Mouse (Mus musculus) MEL (cell line): ENCODE results near the gene Gm29797. TPM values are rescaled to one million over a fixed set of nuclear protein-coding genes. Genes with fewer than 3 reads are reported as not detected.

Experiments
- DNase-seq: peaks from one replicate; pipeline ENCODE4 v3.0.0; 2011; ENCODE audit warnings: low read depth, low spot score
- H3K27ac ChIP-seq: 2 replicates; pipeline ENCODE4 v1.5.1; 2012; ENCODE audit warnings: low read depth, mild to moderate bottlenecking, control low read depth, low read length, moderate library complexity; ENCODE audit not compliant: control insufficient read depth
- H3K27me3 ChIP-seq, 2 experiments: fragments of 150-350 bp in 1 of 2; sonication (generic) in 1 of 2; 2 replicates each; pipeline ENCODE4 v1.6.1; 2012; ENCODE audit warnings: low read length in 2 of 2, mild to moderate bottlenecking in 2 of 2, improper control_type of control experiment in 1 of 2, moderate library complexity in 1 of 2; ENCODE audit not compliant: insufficient read depth in 2 of 2, control insufficient read depth in 1 of 2
- H3K36me3 ChIP-seq, 2 experiments: 2 replicates each; pipeline ENCODE4 v1.6.1; 2012 to 2014; ENCODE audit warnings: low read length in 2 of 2, improper control_type of control experiment in 1 of 2, inconsistent platforms in 1 of 2, mild to moderate bottlenecking in 1 of 2; ENCODE audit not compliant: insufficient read depth in 2 of 2, control insufficient read depth in 1 of 2
- H3K4me1 ChIP-seq, 2 experiments: fragments of 150-350 bp in 1 of 2; sonication (generic) in 1 of 2; 2 replicates each; pipeline ENCODE4 v1.6.1; 2012; ENCODE audit warnings: low read length in 2 of 2, improper control_type of control experiment in 1 of 2, mild to moderate bottlenecking in 1 of 2; ENCODE audit not compliant: insufficient read depth in 2 of 2, control insufficient read depth in 1 of 2
- H3K4me3 ChIP-seq, 2 experiments: fragments of 150-350 bp in 1 of 2; sonication (generic) in 1 of 2; 2 replicates each; pipeline ENCODE4 v1.5.1; 2012; ENCODE audit warnings: low read depth in 2 of 2, low read length in 2 of 2, mild to moderate bottlenecking in 2 of 2, moderate library complexity in 2 of 2, control low read depth in 1 of 2, improper control_type of control experiment in 1 of 2; ENCODE audit not compliant: control insufficient read depth in 1 of 2, insufficient read depth in 1 of 2
- H3K79me2 ChIP-seq: 2 replicates; pipeline ENCODE4 v1.6.1; 2012; ENCODE audit warnings: mild to moderate bottlenecking, low read length, moderate library complexity; ENCODE audit not compliant: control insufficient read depth, poor library complexity, insufficient read depth
- H3K9ac ChIP-seq: 2 replicates; pipeline ENCODE4 v1.6.1; 2012; ENCODE audit warnings: low read depth, mild to moderate bottlenecking, control low read depth, low read length, moderate library complexity; ENCODE audit not compliant: control insufficient read depth, poor library complexity, severe bottlenecking
- H3K9me3 ChIP-seq: fragments of 150-350 bp; sonication (generic); replicated peaks from 2 replicates; pipeline ENCODE4 v1.6.1; 2012; ENCODE audit warnings: mild to moderate bottlenecking, low read length, improper control_type of control experiment, moderate library complexity; ENCODE audit not compliant: insufficient read depth
- BHLHE40 ChIP-seq: IDR thresholded peaks from 2 replicates; pipeline ENCODE4 v1.6.1; 2012; ENCODE audit warnings: low read depth, mild to moderate bottlenecking, inconsistent platforms, low read length, improper control_type of control experiment, borderline replicate concordance
- CHD1 ChIP-seq: IDR thresholded peaks from 2 replicates; pipeline ENCODE4 v1.6.1; 2012; ENCODE audit warnings: low read depth, mild to moderate bottlenecking, inconsistent platforms, low read length, improper control_type of control experiment
- CHD2 ChIP-seq: IDR thresholded peaks from 2 replicates; pipeline ENCODE4 v1.6.1; 2011; ENCODE audit warnings: low read length, improper control_type of control experiment
- CTCF ChIP-seq, 3 experiments: IDR thresholded peaks in 2 of 3; conservative IDR thresholded peaks in 1 of 3; 2 replicates each; pipeline ENCODE4 v1.5.1; 2011 to 2012; ENCODE audit warnings: low read length in 3 of 3, low read depth in 2 of 3, mild to moderate bottlenecking in 2 of 3, improper control_type of control experiment in 1 of 3, inconsistent platforms in 1 of 3, mixed read lengths in 1 of 3, moderate library complexity in 1 of 3; ENCODE audit not compliant: control insufficient read depth in 1 of 3, insufficient read depth in 1 of 3, poor library complexity in 1 of 3, severe bottlenecking in 1 of 3
- E2F4 ChIP-seq: IDR thresholded peaks from 2 replicates; pipeline ENCODE4 v1.6.1; 2011; ENCODE audit warnings: low read depth, low read length, improper control_type of control experiment, borderline replicate concordance
- ELF1 ChIP-seq: IDR thresholded peaks from 2 replicates; pipeline ENCODE4 v1.6.1; 2014; ENCODE audit warnings: low read depth, mild to moderate bottlenecking, inconsistent platforms, low read length, improper control_type of control experiment, moderate library complexity
- EP300 ChIP-seq, 2 experiments: IDR thresholded peaks; 2 replicates each; pipeline ENCODE4 v1.6.1; 2011; ENCODE audit warnings: improper control_type of control experiment in 2 of 2, low read length in 2 of 2, low read depth in 1 of 2, mild to moderate bottlenecking in 1 of 2
- ETS1 ChIP-seq: IDR thresholded peaks from 2 replicates; pipeline ENCODE4 v1.6.1; 2012; ENCODE audit warnings: low read depth, mild to moderate bottlenecking, inconsistent platforms, low read length, improper control_type of control experiment, moderate library complexity
- GABPA ChIP-seq: IDR thresholded peaks from 2 replicates; pipeline ENCODE4 v1.6.1; 2012; ENCODE audit warnings: low read depth, mild to moderate bottlenecking, inconsistent platforms, low read length, improper control_type of control experiment, moderate library complexity
- JUND ChIP-seq: IDR thresholded peaks from 2 replicates; pipeline ENCODE4 v1.6.1; 2011; ENCODE audit warnings: low read depth, mild to moderate bottlenecking, improper control_type of control experiment, low read length
- MAZ ChIP-seq: IDR thresholded peaks from 2 replicates; pipeline ENCODE4 v1.6.1; 2012; ENCODE audit warnings: low read depth, mild to moderate bottlenecking, inconsistent platforms, low read length, improper control_type of control experiment
- MYC ChIP-seq: IDR thresholded peaks from 2 replicates; pipeline ENCODE4 v1.6.1; 2011; ENCODE audit warnings: low read depth, mild to moderate bottlenecking, low read length, improper control_type of control experiment, moderate library complexity
- NRF1 ChIP-seq: IDR thresholded peaks from 2 replicates; pipeline ENCODE4 v1.6.1; 2014; ENCODE audit warnings: low read depth, mild to moderate bottlenecking, inconsistent platforms, low read length, improper control_type of control experiment, moderate library complexity; ENCODE audit not compliant: poor library complexity, insufficient read depth, severe bottlenecking
- POLR2AphosphoS5 ChIP-seq: IDR thresholded peaks from 2 replicates; pipeline ENCODE4 v1.6.1; 2012; ENCODE audit warnings: low read depth, borderline replicate concordance, mild to moderate bottlenecking, inconsistent platforms, low read length, moderate library complexity, mixed read lengths
- RAD21 ChIP-seq: IDR thresholded peaks from 2 replicates; pipeline ENCODE4 v1.6.1; 2011; ENCODE audit warnings: mild to moderate bottlenecking, low read depth, low read length, improper control_type of control experiment
- RCOR1 ChIP-seq: IDR thresholded peaks from 2 replicates; pipeline ENCODE4 v1.6.1; 2012; ENCODE audit warnings: low read depth, mild to moderate bottlenecking, inconsistent platforms, low read length, improper control_type of control experiment
- SIN3A ChIP-seq: IDR thresholded peaks from 2 replicates; pipeline ENCODE4 v1.6.1; 2012; ENCODE audit warnings: low read length, improper control_type of control experiment, inconsistent platforms
- TAL1 ChIP-seq: IDR thresholded peaks from 2 replicates; pipeline ENCODE4 v1.6.1; 2012; ENCODE audit warnings: mild to moderate bottlenecking, inconsistent platforms, low read length, moderate library complexity, mixed read lengths
- TCF12 ChIP-seq: IDR thresholded peaks from 2 replicates; pipeline ENCODE4 v1.6.1; 2014; ENCODE audit warnings: low read depth, mild to moderate bottlenecking, inconsistent platforms, low read length, improper control_type of control experiment, moderate library complexity
- UBTF ChIP-seq: IDR thresholded peaks from 2 replicates; pipeline ENCODE4 v1.6.1; 2012; ENCODE audit warnings: low read depth, mild to moderate bottlenecking, inconsistent platforms, low read length, improper control_type of control experiment, moderate library complexity, borderline replicate concordance; ENCODE audit not compliant: insufficient read depth
- USF1 ChIP-seq: IDR thresholded peaks from 2 replicates; pipeline ENCODE4 v1.6.1; 2014; ENCODE audit warnings: low read depth, mild to moderate bottlenecking, inconsistent platforms, low read length, improper control_type of control experiment, moderate library complexity
- USF2 ChIP-seq, 2 experiments: IDR thresholded peaks; 2 replicates each; pipeline ENCODE4 v1.6.1; 2011 to 2012; ENCODE audit warnings: improper control_type of control experiment in 2 of 2, low read length in 2 of 2, borderline replicate concordance in 1 of 2, inconsistent platforms in 1 of 2, low read depth in 1 of 2, mild to moderate bottlenecking in 1 of 2; ENCODE audit not compliant: insufficient read depth in 1 of 2
- ZC3H11A ChIP-seq: IDR thresholded peaks from 2 replicates; pipeline ENCODE4 v1.6.1; 2012; ENCODE audit warnings: low read depth, mild to moderate bottlenecking, inconsistent platforms, low read length, improper control_type of control experiment
- ZNF384 ChIP-seq: IDR thresholded peaks from 2 replicates; pipeline ENCODE4 v1.6.1; 2012; ENCODE audit warnings: low read depth, mild to moderate bottlenecking, inconsistent platforms, low read length, improper control_type of control experiment
- polyA plus RNA-seq, 2 experiments: library from polyadenylated mRNA; stranded (reverse) in 1 of 2; unstranded in 1 of 2; fragments of >175 nt in 1 of 2; fragments of >200 nt in 1 of 2; gene quantifications; 2 replicates each; pipeline versions ENCODE4 v1.2.1 to v1.2.4; 2012; ENCODE audit warnings: low replicate concordance in 2 of 2, low read depth in 1 of 2; ENCODE audit not compliant: insufficient read length in 2 of 2, insufficient read depth in 1 of 2, missing spikeins in 1 of 2
- total RNA-seq: library from RNA; depleted of rRNA; stranded (reverse); fragments of 300-350 nt; gene quantifications from 2 replicates; pipeline ENCODE4 v1.2.3, GENCODE M21; 2012

The Gm29797 gene
- total and polyA plus RNA-seq, 3 experiments: not detected

DNA sequence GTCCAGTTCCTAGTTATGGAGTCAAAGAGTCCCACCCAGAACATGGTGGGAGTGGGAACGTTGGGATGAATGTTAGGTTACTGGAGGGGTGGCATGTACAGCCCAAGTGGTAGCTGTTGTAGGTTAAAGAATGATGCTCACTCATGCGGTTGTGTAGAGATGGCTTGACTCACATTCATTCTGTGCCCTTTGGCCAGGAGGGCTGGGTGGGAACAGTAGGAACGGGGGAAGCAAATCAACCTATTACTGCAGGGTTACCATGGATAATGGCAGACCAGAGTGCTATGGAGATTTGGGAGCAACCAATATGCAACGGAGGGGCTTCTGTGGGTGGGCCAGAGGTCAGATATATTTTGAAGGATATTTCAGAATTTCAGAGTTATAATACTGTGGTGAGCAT is 18.1 kb downstream of the Gm29797 start:
- peaks cover 2 to 3% of the 10 kb centered on the region in 2 experiments; a peak in 2 of 4 replicates for H3K27me3 ChIP-seq
- TF ChIP-seq E2F4: no peak
- TF ChIP-seq USF2 (IDR thresholded peaks at IDR 0.05; ENCODE audit: borderline replicate concordance in 1 of 2, insufficient read depth in 1 of 2, low read depth in 1 of 2, low read length in 2 of 2): no peak
- no peak for TF ChIP-seq ETS1
- TF ChIP-seq ZC3H11A: no peak
- TF ChIP-seq USF1: no peak
- TF ChIP-seq EP300 (IDR thresholded peaks at IDR 0.05; ENCODE audit: low read depth in 1 of 2, low read length in 2 of 2): no peak
- TF ChIP-seq TCF12: no peak
- TF ChIP-seq JUND: no peak
- no peak for TF ChIP-seq NRF1
- TF ChIP-seq GABPA: no peak
- no peak for TF ChIP-seq MAZ
- no peak for TF ChIP-seq RCOR1
- no peak for TF ChIP-seq SIN3A
- no peak for TF ChIP-seq RAD21
- no peak for TF ChIP-seq UBTF
- no peak for TF ChIP-seq TAL1
- TF ChIP-seq CHD2: no peak
- no peak for TF ChIP-seq ELF1
- TF ChIP-seq ZNF384: no peak

GRCm38 (mm10) chr2:181675454-181675853 is 18.6 kb downstream of the Gm29797 start:
- Histone ChIP-seq H3K9me3 (no peaks in the 10 kb centered on the region), H3K27ac (no peak overlapping the region), H3K4me3 (peak overlapping the region; percentile 48 to 69), H3K4me1 (peaks cover 0 to 18% of the 10 kb centered on the region in 2 experiments; a peak in 3 of 4 replicates), H3K27me3 (peaks cover 0 to 3% of the 10 kb centered on the region in 2 experiments; a peak in 2 of 4 replicates), H3K9ac (peak overlapping the region; percentile 51), H3K36me3 (peaks cover 0 to 10% of the 10 kb centered on the region in 2 experiments; a peak in 2 of 4 replicates), H3K79me2 (peaks cover 4% of the 10 kb centered on the region; the same call in 1 of the 2 replicates)
- DNase-seq: peak; percentile 49
- TF ChIP-seq BHLHE40 (no peak), CHD1 (no peak), CTCF (IDR thresholded peaks at IDR 0.05 in 2 of 3, conservative IDR thresholded peaks at IDR 0.05 in 1 of 3; ENCODE audit: control insufficient read depth in 1 of 3, insufficient read depth in 1 of 3, low read depth in 2 of 3, low read length in 3 of 3, poor library complexity in 1 of 3, severe bottlenecking in 1 of 3) (no peak), POLR2AphosphoS5 (no peak), MYC (no peak)

More for the DNA sequence above, 18.1 kb downstream of the Gm29797 start:
- no peak overlapping the region for H3K4me3 ChIP-seq
- H3K9ac ChIP-seq: no peak overlapping the region
- no peaks in the 10 kb centered on the region for H3K9me3 ChIP-seq
- DNase-seq: no peak
- H3K36me3 ChIP-seq: peaks cover 0 to 10% of the 10 kb centered on the region in 2 experiments; a peak in 2 of 4 replicates
- no peaks in the 10 kb centered on the region for H3K79me2 ChIP-seq
- H3K27ac ChIP-seq: no peak overlapping the region
- H3K4me1 ChIP-seq: peaks cover 0 to 18% of the 10 kb centered on the region in 2 experiments; a peak in 3 of 4 replicates
